Mouse (Mus musculus) forebrain, postnatal 0 days (tissue): ENCODE measurements around the gene Ifnk. TPM values are rescaled to one million over a fixed set of nuclear protein-coding genes. Genes with fewer than 3 reads are reported as not detected.

ENCODE experiments used
- ATAC-seq: fragments of 200-750 bp; cut with Nextera tagmentation; 2 replicates; pipeline ENCODE4 v1.8.0; 2017; ENCODE audit warnings: mild to moderate bottlenecking, moderate library complexity
- DNase-seq: peaks from one replicate; pipeline ENCODE4 v3.0.0-alpha.2; 2015
- H3K27ac ChIP-seq: fragments of 300-500 bp; sonication (generic); 2 replicates; pipeline ENCODE4 v1.5.1; 2014; ENCODE audit warnings: low read depth, mild to moderate bottlenecking, antibody characterized with exemption, low read length, moderate library complexity, mixed read lengths
- H3K27me3 ChIP-seq: fragments of 300-500 bp; sonication (generic); 2 replicates; pipeline ENCODE4 v1.6.1; 2014; ENCODE audit warnings: mild to moderate bottlenecking, low read length, mixed read lengths; ENCODE audit not compliant: insufficient read depth
- H3K36me3 ChIP-seq: fragments of 300-500 bp; sonication (generic); 2 replicates; pipeline ENCODE4 v1.6.1; 2014; ENCODE audit warnings: mild to moderate bottlenecking, moderate library complexity; ENCODE audit not compliant: insufficient read depth
- H3K4me1 ChIP-seq: fragments of 300-500 bp; sonication (generic); 2 replicates; pipeline ENCODE4 v1.6.1; 2014; ENCODE audit warnings: antibody characterized with exemption; ENCODE audit not compliant: insufficient read depth
- H3K4me2 ChIP-seq: fragments of 300-500 bp; sonication (generic); 2 replicates; pipeline ENCODE4 v1.6.1; 2014; ENCODE audit warnings: low read depth, mild to moderate bottlenecking, moderate library complexity
- H3K4me3 ChIP-seq: fragments of 300-500 bp; sonication (generic); 2 replicates; pipeline ENCODE4 v1.5.1; 2014; ENCODE audit warnings: low read depth, low read length, mixed read lengths
- H3K9ac ChIP-seq: fragments of 300-500 bp; sonication (generic); 2 replicates; pipeline ENCODE4 v1.6.1; 2014; ENCODE audit warnings: mild to moderate bottlenecking
- H3K9me3 ChIP-seq: fragments of 300-500 bp; sonication (generic); 2 replicates; pipeline ENCODE4 v1.6.1; 2016; ENCODE audit warnings: low read length
- CTCF ChIP-seq: sonication (generic); IDR thresholded peaks from 2 replicates; pipeline ENCODE4 v1.5.1; 2016; ENCODE audit warnings: antibody characterized with exemption, control low read depth, low read depth
- WGBS: fragments of 180-500 bp; shearing (Covaris S2); extraction: QIAGEN DNeasy Blood & Tissue Kit; methylation state at CpG from one replicate; pipeline ENCODE4 v1.1.7; 2014; 5-methylcytosine and 5-hydroxymethylcytosine counted together
- polyA plus RNA-seq: library from polyadenylated mRNA; unstranded; fragments of >200 nt; fragmentation: Nextera tagmentation; extraction: Ambion mirVana; gene quantifications from 2 replicates; pipeline ENCODE4 v1.2.1, GENCODE M21; 2015
- total RNA-seq: library from RNA; depleted of rRNA; stranded (reverse); fragments of >200 nt; gene quantifications from 2 replicates; pipeline ENCODE4 v1.2.3, GENCODE M21; 2014; rRNA removed

Gene Ifnk
- total and polyA plus RNA-seq, 2 experiments from 2014 or later = not detected

DNA sequence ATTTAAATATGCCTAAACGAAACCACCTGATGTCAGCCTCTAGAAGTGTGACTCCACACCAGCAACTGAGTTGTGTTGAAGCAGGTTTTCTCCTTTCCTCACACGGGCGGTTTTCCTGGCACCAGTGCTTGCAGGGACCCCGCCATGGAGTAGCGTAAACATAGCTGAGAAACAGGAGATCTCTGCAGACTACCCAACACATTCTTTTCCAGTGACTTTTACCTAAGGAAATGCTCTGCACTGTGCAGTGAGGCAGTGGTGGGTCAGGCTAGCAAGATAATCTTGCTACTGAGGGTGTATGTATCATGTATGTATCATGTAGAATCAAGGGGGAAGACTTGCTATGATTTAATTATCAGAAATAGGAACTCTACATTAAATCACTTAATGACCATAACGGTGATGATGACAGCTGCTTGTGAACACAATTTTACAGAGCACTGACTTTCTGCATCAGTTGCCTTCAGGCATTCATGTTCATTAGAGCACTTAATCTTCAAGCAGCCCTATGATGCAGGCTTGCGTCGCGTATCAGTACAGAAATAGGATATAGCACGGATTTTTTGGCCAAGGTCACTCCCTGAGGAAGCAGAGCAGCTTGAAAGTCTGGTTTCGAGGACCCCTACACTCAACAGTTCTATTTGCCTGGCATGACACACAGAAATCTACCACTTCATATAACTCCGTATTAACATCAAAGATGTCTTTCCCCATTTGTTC lies 26.2 kb downstream of the Ifnk start:
- Histone ChIP-seq H3K9ac (no peak overlapping the region), H3K36me3 (no peaks in the 10 kb centered on the region), H3K4me2 (no peak overlapping the region), H3K27me3 (no peaks in the 10 kb centered on the region), H3K4me1 (no peaks in the 10 kb centered on the region), H3K9me3 (no peaks in the 10 kb centered on the region), H3K4me3 (no peak overlapping the region), H3K27ac (no peak overlapping the region)
- TF ChIP-seq CTCF = no peak
- 75% methylated on average over 12 of the region's 12 CpGs for WGBS
- no peak for ATAC-seq
- no peak for DNase-seq

GRCm38 (mm10) chr4:35187617-35188326 lies 35.9 kb downstream of the Ifnk start:
- no peak for DNase-seq
- peaks cover 11% of the 10 kb centered on the region for H3K36me3 ChIP-seq
- H3K4me1 ChIP-seq = no peaks in the 10 kb centered on the region
- TF ChIP-seq CTCF = no peak
- no peak overlapping the region for H3K4me3 ChIP-seq
- no peaks in the 10 kb centered on the region for H3K9me3 ChIP-seq
- H3K27me3 ChIP-seq = no peaks in the 10 kb centered on the region
- WGBS = 93% methylated on average over 8 of the region's 8 CpGs
- H3K4me2 ChIP-seq = no peak overlapping the region
- H3K27ac ChIP-seq = no peak overlapping the region
- ATAC-seq = no peak
- no peak overlapping the region for H3K9ac ChIP-seq

- Histone ChIP-seq H3K9me3 (no peaks in the 10 kb centered on the region), H3K9ac (no peak overlapping the region), H3K27ac (no peak overlapping the region), H3K4me1 (no peaks in the 10 kb centered on the region), H3K4me2 (no peak overlapping the region), H3K36me3 (peaks cover 14% of the 10 kb centered on the region), H3K27me3 (no peaks in the 10 kb centered on the region), H3K4me3 (no peak overlapping the region)
- DNase-seq = no peak
- TF ChIP-seq CTCF = no peak
- ATAC-seq = no peak
- WGBS = 70% methylated on average over 5 of the region's 5 CpGs
Measured at GRCm38 (mm10) chr4:35189794-35190193, 37.9 kb downstream of the Ifnk start.

DNA sequence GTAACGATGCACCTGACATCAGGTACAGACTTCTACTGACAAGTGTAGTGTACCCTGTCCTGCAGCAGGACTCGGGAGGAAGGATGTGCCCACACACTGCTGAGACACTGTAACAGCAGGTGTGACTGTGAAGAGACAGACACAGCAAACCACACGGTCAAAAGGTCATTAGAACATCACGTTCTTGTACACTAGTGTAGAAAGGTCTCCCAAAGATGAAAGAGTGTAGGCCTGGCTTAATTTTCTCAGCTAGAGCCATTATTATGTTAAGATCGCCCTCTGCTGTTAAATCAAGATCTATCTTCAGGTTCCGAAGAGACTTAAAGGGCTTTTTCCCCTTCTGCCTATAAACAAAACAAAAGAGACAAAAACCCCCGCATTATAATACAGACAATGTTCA lies 40.9 kb downstream of the Ifnk start:
- Histone ChIP-seq H3K4me2 (no peak overlapping the region), H3K4me3 (no peak overlapping the region), H3K4me1 (no peaks in the 10 kb centered on the region), H3K27ac (no peak overlapping the region), H3K36me3 (peaks cover 22% of the 10 kb centered on the region), H3K9ac (no peak overlapping the region), H3K9me3 (no peaks in the 10 kb centered on the region), H3K27me3 (no peaks in the 10 kb centered on the region)
- DNase-seq (peak; percentile 50), ATAC-seq (no peak)
- 37% methylated on average over 7 of the region's 7 CpGs for WGBS
- TF ChIP-seq CTCF = peak; percentile 58

DNA sequence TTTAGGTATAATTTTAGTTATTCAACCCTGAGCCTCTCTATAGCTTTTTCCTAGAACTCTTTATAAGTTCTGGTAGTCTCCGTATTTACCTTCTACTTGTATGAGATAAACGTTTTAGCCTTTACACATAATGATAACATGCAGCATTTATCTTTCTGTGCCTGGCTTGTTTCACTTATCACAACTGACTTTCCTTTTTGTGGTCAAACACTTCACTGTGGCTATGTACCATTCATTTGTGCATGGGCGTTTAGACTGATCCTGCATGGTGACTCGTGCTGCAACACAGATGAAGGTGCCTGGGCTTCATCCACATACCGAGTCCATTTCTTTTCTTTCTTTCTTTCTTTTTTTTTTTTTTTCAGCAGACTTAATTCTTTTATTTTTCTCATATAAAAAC lies 49.8 kb downstream of the Ifnk start:
- no peak for TF ChIP-seq CTCF
- Histone ChIP-seq H3K36me3 (peaks cover 39% of the 10 kb centered on the region), H3K9me3 (no peaks in the 10 kb centered on the region), H3K27me3 (no peaks in the 10 kb centered on the region), H3K9ac (no peak overlapping the region), H3K4me1 (no peaks in the 10 kb centered on the region), H3K4me3 (no peak overlapping the region), H3K4me2 (no peak overlapping the region), H3K27ac (no peak overlapping the region)
- WGBS = 97% methylated on average over 5 of the region's 5 CpGs
- DNase-seq = no peak
- no peak for ATAC-seq

Other genes starting within 250 kb of the Ifnk start
- 3.0 and 3.2 TPM in 2 replicates for gene Mob3b, start 5.4 kb downstream of the Ifnk start, total RNA-seq
- gene Mob3b, start 5.4 kb downstream of the Ifnk start, polyA plus RNA-seq = 2.1 and 4.3 TPM in 2 replicates
- 56.5 and 61.5 TPM in 2 replicates for gene C9orf72, start 74.1 kb downstream of the Ifnk start, total RNA-seq
- gene C9orf72, start 74.1 kb downstream of the Ifnk start, polyA plus RNA-seq = 44.6 and 47.7 TPM in 2 replicates